Mouse (Mus musculus): ENCODE results near the gene Sox18. TPM values are rescaled to one million over a fixed set of nuclear protein-coding genes. Genes with fewer than 3 reads are reported as not detected.
A peak's percentile ranks its signal among the peaks of the same experiment; 100 is the strongest.

Gene Sox18
- total and polyA plus RNA-seq, 3 experiments, result 0.04 TPM; not detected in 2

GRCm38 (mm10) chr2:181689466-181690160 lies 18.2 kb upstream of the Sox18 start:
- DNase-seq (ENCODE audit: low read depth, low spot score), result no peak
- Histone ChIP-seq H3K27me3 (ENCODE audit: control insufficient read depth in 1 of 2, insufficient read depth in 2 of 2, low read length in 2 of 2) (no peaks in the 10 kb centered on the region), H3K36me3 (ENCODE audit: control insufficient read depth in 1 of 2, insufficient read depth in 2 of 2, low read length in 2 of 2) (peaks cover 0 to 36% of the 10 kb centered on the region in 2 experiments; a peak in 2 of 4 replicates), H3K4me3 (ENCODE audit: control insufficient read depth in 1 of 2, insufficient read depth in 1 of 2, low read depth in 2 of 2, low read length in 2 of 2) (no peak overlapping the region), H3K4me1 (ENCODE audit: control insufficient read depth in 1 of 2, insufficient read depth in 2 of 2, low read length in 2 of 2) (peaks cover 3 to 40% of the 10 kb centered on the region in 2 experiments), H3K79me2 (ENCODE audit: control insufficient read depth, insufficient read depth, low read length, poor library complexity) (peaks cover 26% of the 10 kb centered on the region), H3K9ac (ENCODE audit: control insufficient read depth, low read depth, low read length, poor library complexity, severe bottlenecking) (no peak overlapping the region), H3K9me3 (replicated peaks; ENCODE audit: insufficient read depth, low read length) (no peaks in the 10 kb centered on the region), H3K27ac (ENCODE audit: control insufficient read depth, low read depth, low read length) (no peak overlapping the region)
- TF ChIP-seq HCFC1 (IDR thresholded peaks at IDR 0.05; ENCODE audit: low read depth, low read length) (no peak), ZMIZ1 (IDR thresholded peaks at IDR 0.05; ENCODE audit: low read depth, low read length) (0 out of 2 replicates have a peak, but pooled peaks have one; percentile 14)

DNA sequence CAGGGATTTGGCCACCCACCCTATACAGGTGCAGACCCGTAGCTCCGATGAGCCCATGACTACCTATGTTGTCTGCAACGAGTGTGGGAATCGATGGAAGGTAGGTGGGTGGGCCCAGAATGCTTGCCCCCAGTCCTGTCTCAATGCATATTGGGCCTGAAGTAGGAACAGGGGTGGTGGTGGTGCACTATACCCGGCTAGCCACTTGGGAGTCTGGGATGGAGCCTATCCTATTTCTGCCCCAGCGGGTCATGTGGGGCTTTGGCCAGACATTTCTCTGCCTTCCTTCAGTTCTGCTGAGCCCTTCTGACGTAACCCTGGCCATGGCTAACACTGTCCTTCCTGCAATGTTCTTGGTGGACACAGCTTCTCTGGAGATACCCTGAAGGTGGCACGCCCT lies 16.1 kb upstream of the Sox18 start:
- no peak for DNase-seq (ENCODE audit: low read depth, low spot score)
- peaks cover 6 to 37% of the 10 kb centered on the region in 2 experiments for H3K4me1 ChIP-seq (ENCODE audit: control insufficient read depth in 1 of 2, insufficient read depth in 2 of 2, low read length in 2 of 2)

DNA sequence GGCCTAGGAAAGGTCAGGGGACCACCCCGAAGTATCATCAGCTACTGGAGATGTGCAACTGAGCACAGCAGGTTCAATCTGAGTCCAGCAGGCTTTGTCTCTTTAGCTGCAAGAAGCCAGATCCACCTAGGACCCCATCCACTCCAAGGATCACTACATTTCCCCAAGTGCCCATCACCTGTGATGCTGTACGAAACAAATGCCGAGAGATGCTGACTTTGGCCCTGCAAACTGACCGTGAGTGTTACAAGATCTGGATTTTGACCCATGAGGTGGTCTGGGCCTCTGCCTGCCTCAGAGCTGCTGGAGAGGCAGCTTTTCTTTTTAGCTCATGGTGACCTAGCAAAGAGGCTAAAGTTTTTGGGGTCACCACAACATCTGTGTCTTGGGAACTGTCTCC lies 14.2 kb upstream of the Sox18 start:
- H3K36me3 ChIP-seq (ENCODE audit: control insufficient read depth in 1 of 2, insufficient read depth in 2 of 2, low read length in 2 of 2), result peaks cover 0 to 23% of the 10 kb centered on the region in 2 experiments; a peak in 2 of 4 replicates
- no peak overlapping the region for H3K4me3 ChIP-seq (ENCODE audit: control insufficient read depth in 1 of 2, insufficient read depth in 1 of 2, low read depth in 2 of 2, low read length in 2 of 2)
- H3K27me3 ChIP-seq (ENCODE audit: control insufficient read depth in 1 of 2, insufficient read depth in 2 of 2, low read length in 2 of 2), result no peaks in the 10 kb centered on the region
- H3K79me2 ChIP-seq (ENCODE audit: control insufficient read depth, insufficient read depth, low read length, poor library complexity), result peaks cover 4% of the 10 kb centered on the region
- DNase-seq (ENCODE audit: low read depth, low spot score), result no peak
- H3K4me1 ChIP-seq (ENCODE audit: control insufficient read depth in 1 of 2, insufficient read depth in 2 of 2, low read length in 2 of 2), result peaks cover 6 to 20% of the 10 kb centered on the region in 2 experiments
- no peak overlapping the region for H3K27ac ChIP-seq (ENCODE audit: control insufficient read depth, low read depth, low read length)
- no peaks in the 10 kb centered on the region for H3K9me3 ChIP-seq (replicated peaks; ENCODE audit: insufficient read depth, low read length)
- no peak overlapping the region for H3K9ac ChIP-seq (ENCODE audit: control insufficient read depth, low read depth, low read length, poor library complexity, severe bottlenecking)
- no peak for TF ChIP-seq ZKSCAN1 (IDR thresholded peaks at IDR 0.05; ENCODE audit: low read depth, low read length)
- no peak for TF ChIP-seq POLR2AphosphoS2 (IDR thresholded peaks at IDR 0.05; ENCODE audit: low read length)
- TF ChIP-seq BHLHE40 (IDR thresholded peaks at IDR 0.05; ENCODE audit: borderline replicate concordance, low read depth, low read length), result no peak
- TF ChIP-seq E2F4 (IDR thresholded peaks at IDR 0.05; ENCODE audit: borderline replicate concordance, low read depth, low read length), result no peak
- no peak for TF ChIP-seq RCOR1 (IDR thresholded peaks at IDR 0.05; ENCODE audit: low read depth, low read length)
- no peak for TF ChIP-seq RAD21 (IDR thresholded peaks at IDR 0.05; ENCODE audit: low read depth, low read length)
- no peak for TF ChIP-seq MAZ (IDR thresholded peaks at IDR 0.05; ENCODE audit: low read depth, low read length)
- no peak for TF ChIP-seq HCFC1 (IDR thresholded peaks at IDR 0.05; ENCODE audit: low read depth, low read length)
- no peak for TF ChIP-seq CHD1 (IDR thresholded peaks at IDR 0.05; ENCODE audit: low read depth, low read length)
- no peak for TF ChIP-seq TCF12 (IDR thresholded peaks at IDR 0.05; ENCODE audit: low read depth, low read length)
- no peak for TF ChIP-seq TBP (IDR thresholded peaks at IDR 0.05; ENCODE audit: low read depth, low read length)
- TF ChIP-seq MAFK (IDR thresholded peaks at IDR 0.05; ENCODE audit: borderline replicate concordance, low read depth, low read length), result no peak
- TF ChIP-seq USF2 (IDR thresholded peaks at IDR 0.05; ENCODE audit: borderline replicate concordance in 1 of 2, insufficient read depth in 1 of 2, low read depth in 1 of 2, low read length in 2 of 2), result no peak
- TF ChIP-seq MEF2A (IDR thresholded peaks at IDR 0.05; ENCODE audit: extremely low read depth, insufficient replicate concordance, low read depth, low read length, poor library complexity, severe bottlenecking), result no peak
- no peak for TF ChIP-seq MAX (IDR thresholded peaks at IDR 0.05; ENCODE audit: low read length)
- TF ChIP-seq MYB (IDR thresholded peaks at IDR 0.05; ENCODE audit: low read depth, low read length), result no peak
- no peak for TF ChIP-seq KAT2A (conservative IDR thresholded peaks at IDR 0.05; ENCODE audit: low read depth, low read length)

More for the DNA sequence above, 16.1 kb upstream of the Sox18 start:
- H3K27me3 ChIP-seq (ENCODE audit: control insufficient read depth in 1 of 2, insufficient read depth in 2 of 2, low read length in 2 of 2), result no peaks in the 10 kb centered on the region
- H3K4me3 ChIP-seq (ENCODE audit: control insufficient read depth in 1 of 2, insufficient read depth in 1 of 2, low read depth in 2 of 2, low read length in 2 of 2), result no peak overlapping the region
- no peak overlapping the region for H3K9ac ChIP-seq (ENCODE audit: control insufficient read depth, low read depth, low read length, poor library complexity, severe bottlenecking)
- H3K79me2 ChIP-seq (ENCODE audit: control insufficient read depth, insufficient read depth, low read length, poor library complexity), result peaks cover 14% of the 10 kb centered on the region
- no peaks in the 10 kb centered on the region for H3K9me3 ChIP-seq (replicated peaks; ENCODE audit: insufficient read depth, low read length)
- H3K27ac ChIP-seq (ENCODE audit: control insufficient read depth, low read depth, low read length), result no peak overlapping the region
- peaks cover 0 to 38% of the 10 kb centered on the region in 2 experiments; a peak in 2 of 4 replicates for H3K36me3 ChIP-seq (ENCODE audit: control insufficient read depth in 1 of 2, insufficient read depth in 2 of 2, low read length in 2 of 2)
- no peak for TF ChIP-seq RCOR1 (IDR thresholded peaks at IDR 0.05; ENCODE audit: low read depth, low read length)
- no peak for TF ChIP-seq ZKSCAN1 (IDR thresholded peaks at IDR 0.05; ENCODE audit: low read depth, low read length)
- TF ChIP-seq ZNF384 (IDR thresholded peaks at IDR 0.05; ENCODE audit: low read depth, low read length), result no peak
- no peak for TF ChIP-seq ELF1 (IDR thresholded peaks at IDR 0.05; ENCODE audit: low read depth, low read length)
- TF ChIP-seq GATA1 (IDR thresholded peaks at IDR 0.05; ENCODE audit: low read depth, low read length), result no peak
- no peak for TF ChIP-seq POLR2AphosphoS5 (IDR thresholded peaks at IDR 0.05; ENCODE audit: borderline replicate concordance, low read depth, low read length)
- TF ChIP-seq CTCF (IDR thresholded peaks at IDR 0.05 in 2 of 3, conservative IDR thresholded peaks at IDR 0.05 in 1 of 3; ENCODE audit: control insufficient read depth in 1 of 3, insufficient read depth in 1 of 3, low read depth in 2 of 3, low read length in 3 of 3, poor library complexity in 1 of 3, severe bottlenecking in 1 of 3), result no peak
- no peak for TF ChIP-seq HCFC1 (IDR thresholded peaks at IDR 0.05; ENCODE audit: low read depth, low read length)
- TF ChIP-seq TCF12 (IDR thresholded peaks at IDR 0.05; ENCODE audit: low read depth, low read length), result no peak
- no peak for TF ChIP-seq CHD1 (IDR thresholded peaks at IDR 0.05; ENCODE audit: low read depth, low read length)
- no peak for TF ChIP-seq POLR2A (IDR thresholded peaks at IDR 0.05; ENCODE audit: control insufficient read depth in 1 of 2, insufficient read depth in 1 of 2, low read depth in 1 of 2, low read length in 2 of 2, poor library complexity in 1 of 2)
- TF ChIP-seq BHLHE40 (IDR thresholded peaks at IDR 0.05; ENCODE audit: borderline replicate concordance, low read depth, low read length), result no peak
- TF ChIP-seq CHD2 (IDR thresholded peaks at IDR 0.05; ENCODE audit: low read length), result no peak
- TF ChIP-seq MXI1 (IDR thresholded peaks at IDR 0.05; ENCODE audit: low read depth, low read length), result no peak
- no peak for TF ChIP-seq MAFK (IDR thresholded peaks at IDR 0.05; ENCODE audit: borderline replicate concordance, low read depth, low read length)
- no peak for TF ChIP-seq RAD21 (IDR thresholded peaks at IDR 0.05; ENCODE audit: low read depth, low read length)
- no peak for TF ChIP-seq JUND (IDR thresholded peaks at IDR 0.05; ENCODE audit: low read depth, low read length)
